Mouse (Mus musculus) spleen, adult 18-20 months (tissue): ENCODE results near the gene Bcat1.

Source experiments
- DNase-seq, 2 experiments: peaks; one replicate each; pipeline ENCODE4 v3.0.0; 2022; ENCODE audit warnings: mixed read lengths in 2 of 2

The Bcat1 gene

GRCm38 (mm10) chr6:145091998-145092397 lies 16.0 kb upstream of the Bcat1 start:
- no peak for DNase-seq

- DNase-seq, result no peak
These were observed 14.9 kb upstream of the Bcat1 start for GRCm38 (mm10) chr6:145090928-145091327.

GRCm38 (mm10) chr6:145090201-145090863 lies 14.3 kb upstream of the Bcat1 start:
- DNase-seq, result no peak

GRCm38 (mm10) chr6:145089373-145089772 lies 13.4 kb upstream of the Bcat1 start:
- no peak for DNase-seq

GRCm38 (mm10) chr6:145088451-145089113 lies 12.6 kb upstream of the Bcat1 start:
- no peak for DNase-seq

GRCm38 (mm10) chr6:145084343-145085117 lies 8.5 kb upstream of the Bcat1 start:
- no peak for DNase-seq

- DNase-seq, result no peak
These were observed 5.7 kb upstream of the Bcat1 start for GRCm38 (mm10) chr6:145081721-145082120.

- no peak for DNase-seq
These were observed 3.2 kb upstream of the Bcat1 start for GRCm38 (mm10) chr6:145079087-145079759.

- DNase-seq, result no peak
These were observed 302 bp upstream of the Bcat1 start for GRCm38 (mm10) chr6:145076286-145076685.

- DNase-seq, result no peak
These were observed 866 bp downstream of the Bcat1 start for GRCm38 (mm10) chr6:145075088-145075547.

GRCm38 (mm10) chr6:145074461-145074860 lies 1.5 kb downstream of the Bcat1 start:
- DNase-seq, result no peak

GRCm38 (mm10) chr6:145069921-145070320 lies 6.1 kb downstream of the Bcat1 start:
- no peak for DNase-seq

- DNase-seq, result no peak
These were observed 6.6 kb downstream of the Bcat1 start for GRCm38 (mm10) chr6:145069397-145069796.

GRCm38 (mm10) chr6:145067679-145068078 lies 8.3 kb downstream of the Bcat1 start:
- no peak for DNase-seq

GRCm38 (mm10) chr6:145066416-145066815 lies 9.6 kb downstream of the Bcat1 start:
- no peak for DNase-seq

- DNase-seq, result no peak
These were observed 10.6 kb downstream of the Bcat1 start for GRCm38 (mm10) chr6:145065301-145065845.

- DNase-seq, result no peak
These were observed 11.9 kb downstream of the Bcat1 start for GRCm38 (mm10) chr6:145064104-145064503.

GRCm38 (mm10) chr6:145063212-145063868 lies 12.6 kb downstream of the Bcat1 start:
- no peak for DNase-seq

GRCm38 (mm10) chr6:145062763-145063162 lies 13.2 kb downstream of the Bcat1 start:
- no peak for DNase-seq

GRCm38 (mm10) chr6:145061361-145061760 lies 14.6 kb downstream of the Bcat1 start:
- DNase-seq, result no peak

- DNase-seq, result no peak
These were observed 19.9 kb downstream of the Bcat1 start for GRCm38 (mm10) chr6:145056102-145056501.

GRCm38 (mm10) chr6:145055277-145055858 lies 20.6 kb downstream of the Bcat1 start:
- DNase-seq, result no peak
